Mouse (Mus musculus) natural killer cell, adult 2 months (primary cell): ENCODE results near the gene Pkdrej.

Experiments used
- DNase-seq, 2 experiments: peaks; one replicate each; pipeline ENCODE4 v3.0.0; 2022; ENCODE audit warnings: low spot score in 2 of 2

Pkdrej gene

DNA sequence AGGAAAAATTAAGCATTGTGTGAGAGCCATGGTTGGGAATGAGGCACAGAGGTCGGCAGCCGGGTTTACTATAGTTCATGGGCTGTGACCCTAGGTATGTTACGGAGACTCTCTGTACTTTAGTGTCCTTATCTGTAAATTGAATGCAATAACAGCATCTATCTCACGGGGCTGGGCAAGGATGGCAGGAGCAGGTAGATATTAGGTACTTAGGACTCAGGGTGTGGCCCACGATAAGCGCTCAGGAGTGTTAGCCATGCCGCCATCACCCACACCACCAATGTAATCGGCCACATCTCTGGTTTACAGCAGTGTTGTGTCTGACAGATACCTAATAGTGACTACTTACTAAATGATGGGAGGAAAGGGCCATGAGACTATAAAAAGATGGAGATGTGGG is 52.5 kb downstream of the Pkdrej start:
- DNase-seq: no peak

GRCm38 (mm10) chr15:85766677-85767076 is 54.9 kb downstream of the Pkdrej start:
- no peak for DNase-seq

DNA sequence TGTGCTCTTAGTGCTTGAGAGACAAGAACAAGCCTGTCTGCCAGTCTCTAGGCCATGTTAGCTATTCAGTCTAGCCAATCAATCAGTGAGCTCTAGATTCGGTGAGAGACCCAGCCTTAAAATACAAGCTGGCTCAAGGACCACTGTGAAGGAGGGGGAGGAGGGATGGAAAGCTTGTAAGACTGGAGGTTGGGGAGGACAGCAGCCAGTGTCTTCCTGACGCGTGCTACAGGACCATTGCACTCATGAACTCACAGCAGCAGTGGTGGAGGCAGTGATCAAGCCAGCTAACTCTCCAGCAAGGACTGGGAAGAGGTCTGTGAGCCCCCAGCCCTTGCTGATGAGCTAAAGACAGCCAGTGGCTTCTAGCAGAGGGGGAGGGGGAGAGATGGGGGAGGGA is 56.5 kb downstream of the Pkdrej start:
- no peak for DNase-seq
